In genomic region chr14:46725743-46726142, GRCm38 (mm10) we compare ENCODE assay signal across 9 mouse cellular contexts. TPM values are rescaled to one million over a fixed set of nuclear protein-coding genes. Genes with fewer than 3 reads are reported as not detected.
DNase-seq lines count a peak whose midpoint lies in the region; ATAC-seq and TF ChIP-seq lines count a peak whose summit lies in the region.
"Had no signal": no experiment of that assay in that cellular context is flagged by ENCODE, and none has a peak within 500 bp of the region (broad histone marks: within the 10 kb centered on the region; RNA-seq: fewer than 3 reads in every experiment).

No protein-coding gene starts in this region.

- no peaks in the 10 kb centered on the region for H3K36me3 ChIP-seq in lung, embryonic 14.5 days (ENCODE audit: insufficient read depth)
- no peaks in the 10 kb centered on the region for H3K36me3 ChIP-seq in kidney, postnatal 0 days (ENCODE audit: insufficient read depth, low read length)
- H3K36me3 ChIP-seq: limb, embryonic 12.5 days had no signal

- no peaks in the 10 kb centered on the region for H3K27me3 ChIP-seq in lung, embryonic 14.5 days (ENCODE audit: insufficient read depth, low read length)
- no peaks in the 10 kb centered on the region for H3K27me3 ChIP-seq in kidney, postnatal 0 days (ENCODE audit: insufficient read depth, low read length)

- no peak overlapping the region for H3K27ac ChIP-seq in lung, embryonic 14.5 days (ENCODE audit: low read depth)
- H3K27ac ChIP-seq in kidney, postnatal 0 days = no peak overlapping the region
- H3K27ac ChIP-seq: limb, embryonic 12.5 days had no signal

- no peak overlapping the region for H3K9ac ChIP-seq in lung, embryonic 14.5 days
- no peak overlapping the region for H3K9ac ChIP-seq in kidney, postnatal 0 days (ENCODE audit: low read depth, low read length)
- H3K9ac ChIP-seq: limb, embryonic 12.5 days had no signal

- H3K4me3 ChIP-seq in lung, embryonic 14.5 days (ENCODE audit: low read depth, low read length) = no peak overlapping the region
- no peak overlapping the region for H3K4me3 ChIP-seq in kidney, postnatal 0 days (replicated peaks; ENCODE audit: low read depth, low read length)
- H3K4me3 ChIP-seq: limb, embryonic 12.5 days had no signal

- WGBS in lung, embryonic 14.5 days = 48% methylated on average over 3 of the region's 3 CpGs
- WGBS in kidney, postnatal 0 days = 36% methylated on average over 3 of the region's 3 CpGs

- DNase-seq in adrenal gland, postnatal 14 days = peak; percentile 57
- no peak for DNase-seq in adrenal gland, postnatal 4 days (ENCODE audit: low spot score in 2 of 2)
- DNase-seq in lung, embryonic 14.5 days = peak; percentile 53
- no peak for DNase-seq in lung, adult 18-20 months
- DNase-seq in kidney, postnatal 0 days (ENCODE audit: low spot score) = peak; percentile 35
- DNase-seq in thymus, postnatal 0 days (ENCODE audit: low spot score) = peak; percentile 31
- no peak for DNase-seq in gastrocnemius, postnatal 36 days
- no peak for DNase-seq in gastrocnemius, adult 8-10 months (ENCODE audit: low spot score in 2 of 2)

- no peaks in the 10 kb centered on the region for H3K9me3 ChIP-seq in lung, embryonic 14.5 days (ENCODE audit: low read depth, low read length)
- no peaks in the 10 kb centered on the region for H3K9me3 ChIP-seq in kidney, postnatal 0 days (replicated peaks; ENCODE audit: low read length)
- H3K9me3 ChIP-seq: limb, embryonic 12.5 days had no signal

- no peak for ATAC-seq in lung, embryonic 14.5 days (ENCODE audit: insufficient read depth)
- no peak; the same call in 1 of the 2 replicates for ATAC-seq in kidney, postnatal 0 days (replicated peaks; ENCODE audit: low FRiP score, low read depth)

- 0 out of 2 replicates have a peak, but pooled peaks cover 3% of the 10 kb centered on the region for H3K4me1 ChIP-seq in lung, embryonic 14.5 days (ENCODE audit: insufficient read depth)
- H3K4me1 ChIP-seq in kidney, postnatal 0 days (replicated peaks; ENCODE audit: insufficient read depth, low read length) = 0 out of 2 replicates have a peak, but pooled peaks cover 7% of the 10 kb centered on the region

- TF ChIP-seq CTCF in lung, embryonic 14.5 days (IDR thresholded peaks at IDR 0.05; ENCODE audit: low read depth) = peak; percentile 58
- peak; percentile 66 for TF ChIP-seq CTCF in kidney, postnatal 0 days (IDR thresholded peaks at IDR 0.05; ENCODE audit: low read depth)

- intact Hi-C loops in gastrocnemius, postnatal 36 days (cut with DNase I) = no loop called here

- no peak overlapping the region for H3K4me2 ChIP-seq in lung, embryonic 14.5 days
- H3K4me2 ChIP-seq in kidney, postnatal 0 days (ENCODE audit: low read length) = no peak overlapping the region
- H3K4me2 ChIP-seq: limb, embryonic 12.5 days had no signal

RNA-seq across cellular contexts. Expression of gene Cdkn3, which starts 34.6 kb away (rescaled TPM):
- 7.6 and 8.2 TPM in 2 replicates for total RNA-seq in adrenal gland, postnatal 14 days (2021)
- 10 to 100 TPM; 13.5 to 17.2 TPM for total RNA-seq in adrenal gland, postnatal 4 days (2021)
- 70.1 and 71.6 TPM in 2 replicates for polyA plus RNA-seq in lung, embryonic 14.5 days (2014; fragmentation: Nextera tagmentation; extraction: Ambion mirVana)
- 38.0 and 44.0 TPM in 2 replicates for polyA plus RNA-seq in kidney, postnatal 0 days (2015; fragmentation: Nextera tagmentation; extraction: Ambion mirVana)
- 70.9 and 76.0 TPM in 2 replicates for polyA plus RNA-seq in thymus, postnatal 0 days (2015; fragmentation: Nextera tagmentation; extraction: Ambion mirVana)
- total RNA-seq in gastrocnemius, postnatal 36 days (2021) = under 1 TPM; 0.30 to 0.59 TPM
- not detected for total RNA-seq in gastrocnemius, adult 8-10 months (2022)

Comparison
In these comparisons a context has a peak if more than half of its experiments do, and no peak if none do; other contexts are left out.
1. DNase-seq: peak in adrenal gland, postnatal 14 days (single experiment), lung, embryonic 14.5 days (single experiment), kidney, postnatal 0 days (single experiment) and thymus, postnatal 0 days (single experiment); none in adrenal gland, postnatal 4 days (0 of 2), lung, adult 18-20 months (0 of 2), gastrocnemius, postnatal 36 days (0 of 2) and gastrocnemius, adult 8-10 months (0 of 2).